Mouse (Mus musculus): Measurements from ENCODE around the gene Rdm1.

DNA sequence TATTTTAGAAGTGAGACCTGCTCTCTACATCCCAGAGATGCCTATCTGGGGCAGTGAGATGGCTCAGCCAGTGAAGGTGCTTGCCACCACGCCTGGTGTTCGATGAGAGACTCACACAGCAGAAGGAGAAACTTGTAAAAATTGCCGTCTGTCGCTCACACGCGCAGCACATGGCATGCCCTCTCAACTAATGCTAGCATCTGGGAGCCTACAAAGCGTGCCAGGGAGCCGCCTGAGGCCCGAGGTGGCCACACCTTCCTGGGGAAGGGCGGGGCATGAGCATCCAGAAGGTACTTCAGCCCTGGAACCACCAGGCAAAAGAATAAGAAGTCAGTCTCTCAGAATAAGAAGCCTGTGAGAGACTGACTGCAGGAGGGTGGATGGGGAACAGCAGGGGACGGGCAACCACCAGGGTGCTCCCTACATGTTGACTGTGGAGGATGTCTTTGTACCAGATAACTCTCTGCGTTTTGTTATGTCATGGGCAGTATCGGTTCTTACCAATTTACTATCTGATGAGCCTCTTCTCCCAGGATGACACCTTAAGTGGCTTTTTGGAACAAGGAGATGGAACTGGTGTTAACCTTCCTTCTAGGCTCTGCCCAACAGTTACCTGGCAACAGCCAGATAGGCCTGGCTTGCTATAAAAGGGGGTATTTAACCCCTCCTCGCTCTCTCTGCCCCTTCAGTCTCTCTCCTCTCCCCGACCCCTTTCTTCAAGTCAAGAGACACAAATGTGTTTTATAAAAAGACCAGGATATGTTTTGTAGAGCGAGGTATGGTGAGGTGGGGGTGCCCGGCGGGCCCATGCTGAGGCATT, 9.8 kb upstream of the Rdm1 start:
- TF ChIP-seq POLR2A (IDR thresholded peaks at IDR 0.05; ENCODE audit: borderline replicate concordance, low read depth, low read length) (no peak), CTCF (IDR thresholded peaks at IDR 0.05; ENCODE audit: low read depth, low read length) (no peak)

All from bone marrow macrophage, adult 2 months (primary cell).